Mouse (Mus musculus) midbrain, postnatal 0 days (tissue): ENCODE data around the gene Hist1h2bj. TPM values are rescaled to one million over a fixed set of nuclear protein-coding genes. Genes with fewer than 3 reads are reported as not detected.
"Not testable (repeated sequence)": the region's sequence is repeated elsewhere in the genome, so short reads cannot be mapped to it uniquely, and the experiment has no call there.

Source experiments
- ATAC-seq: fragments of 200-750 bp; cut with Nextera tagmentation; 2 replicates; pipeline ENCODE4 v1.8.0; 2017; ENCODE audit warnings: moderate number of reproducible peaks, mild to moderate bottlenecking, moderate TSS enrichment, moderate library complexity; ENCODE audit not compliant: low FRiP score
- DNase-seq: peaks from one replicate; pipeline ENCODE4 v3.0.0-alpha.2; 2015; ENCODE audit warnings: low spot score
- H3K27ac ChIP-seq: fragments of 300-500 bp; sonication (generic); 2 replicates; pipeline ENCODE4 v1.5.1; 2014; ENCODE audit warnings: low read depth, mild to moderate bottlenecking, low read length, mixed read lengths
- H3K27me3 ChIP-seq: fragments of 300-500 bp; sonication (generic); 2 replicates; pipeline ENCODE4 v1.6.1; 2014; ENCODE audit warnings: low read length, control low read depth, mixed read lengths; ENCODE audit not compliant: insufficient read depth
- H3K36me3 ChIP-seq: fragments of 300-500 bp; sonication (generic); 2 replicates; pipeline ENCODE4 v1.6.1; 2014; ENCODE audit warnings: low read length, control low read depth, mixed read lengths; ENCODE audit not compliant: insufficient read depth
- H3K4me1 ChIP-seq: fragments of 300-500 bp; sonication (generic); 2 replicates; pipeline ENCODE4 v1.6.1; 2014; ENCODE audit warnings: mild to moderate bottlenecking, control low read depth, antibody characterized with exemption, low read length, mixed read lengths; ENCODE audit not compliant: insufficient read depth
- H3K4me2 ChIP-seq: fragments of 300-500 bp; sonication (generic); 2 replicates; pipeline ENCODE4 v1.6.1; 2014; ENCODE audit warnings: low read depth, mild to moderate bottlenecking, low read length, mixed read lengths; ENCODE audit not compliant: poor library complexity, severe bottlenecking
- H3K4me3 ChIP-seq: fragments of 300-500 bp; sonication (generic); 2 replicates; pipeline ENCODE4 v1.5.1; 2014; ENCODE audit warnings: low read depth, mild to moderate bottlenecking, low read length, moderate library complexity
- H3K9ac ChIP-seq: fragments of 300-500 bp; sonication (generic); replicated peaks from 2 replicates; pipeline ENCODE4 v1.6.1; 2014; ENCODE audit warnings: mild to moderate bottlenecking, low read length, moderate library complexity, mixed read lengths; ENCODE audit not compliant: poor library complexity, severe bottlenecking
- H3K9me3 ChIP-seq: fragments of 300-500 bp; sonication (generic); 2 replicates; pipeline ENCODE4 v1.6.1; 2016; ENCODE audit warnings: low read length, control low read depth
- CTCF ChIP-seq: IDR thresholded peaks from 2 replicates; pipeline ENCODE4 v1.5.1; 2016; ENCODE audit warnings: antibody characterized with exemption, mild to moderate bottlenecking
- WGBS: fragments of 180-500 bp; shearing (Covaris S2); extraction: QIAGEN DNeasy Blood & Tissue Kit; methylation state at CpG from one replicate; pipeline ENCODE4 v1.1.7; 2014; 5-methylcytosine and 5-hydroxymethylcytosine counted together
- polyA plus RNA-seq: library from polyadenylated mRNA; unstranded; fragments of >200 nt; fragmentation: Nextera tagmentation; extraction: Ambion mirVana; gene quantifications from 2 replicates; pipeline ENCODE4 v1.2.1, GENCODE M21; 2015
- total RNA-seq: library from RNA; depleted of rRNA; stranded (reverse); fragments of >200 nt; gene quantifications from 2 replicates; pipeline ENCODE4 v1.2.3, GENCODE M21; 2014

The Hist1h2bj gene
- total and polyA plus RNA-seq, 2 experiments from 2014 or later: 3.2 to 335 TPM

DNA sequence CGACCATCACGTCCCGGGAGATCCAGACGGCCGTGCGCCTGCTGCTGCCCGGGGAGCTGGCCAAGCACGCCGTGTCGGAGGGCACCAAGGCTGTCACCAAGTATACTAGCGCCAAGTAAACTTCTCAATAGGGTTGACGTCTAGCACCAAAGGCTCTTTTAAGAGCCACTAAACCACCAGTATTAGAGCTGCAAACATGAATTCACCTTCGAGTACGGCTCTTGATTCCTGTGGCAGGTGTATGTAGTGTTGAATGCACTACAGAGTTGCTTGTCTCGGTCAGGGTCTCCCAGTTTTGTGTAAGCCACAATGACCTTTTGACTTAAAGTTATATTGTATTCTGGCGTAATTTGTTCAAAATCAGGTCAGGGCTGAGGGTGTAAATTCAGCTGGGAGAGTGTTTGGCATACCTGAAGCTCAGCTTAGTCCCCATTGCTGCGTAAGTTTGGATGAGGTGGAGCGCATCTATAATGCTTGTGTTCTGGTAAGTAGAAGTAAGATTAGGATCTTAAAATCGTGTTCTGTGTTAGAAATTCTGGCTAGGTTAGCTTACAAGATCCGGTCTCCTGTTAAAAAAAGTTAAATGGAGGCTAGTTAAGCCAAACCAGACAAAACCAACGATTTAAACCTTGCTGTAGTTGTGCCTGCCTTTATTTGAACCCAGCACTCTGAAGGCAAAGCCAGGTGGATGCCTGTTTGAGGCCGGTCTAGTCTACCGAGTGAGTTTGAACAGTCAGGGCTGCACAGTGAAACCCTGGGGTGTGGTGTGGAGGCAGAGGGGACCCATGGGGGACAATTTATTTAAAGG lies 6.7 kb upstream of the Hist1h2bj start:
- peak; percentile 22 for ATAC-seq
- H3K27me3 ChIP-seq: no peaks in the 10 kb centered on the region
- no peak overlapping the region for H3K9ac ChIP-seq
- WGBS: 2% methylated on average over 16 of the region's 23 CpGs
- H3K4me2 ChIP-seq: peak overlapping the region; percentile 57
- no peak for TF ChIP-seq CTCF
- peaks cover 11% of the 10 kb centered on the region for H3K4me1 ChIP-seq
- H3K4me3 ChIP-seq: peak overlapping the region; percentile 35
- DNase-seq: no peak
- H3K9me3 ChIP-seq: no peaks in the 10 kb centered on the region
- H3K27ac ChIP-seq: no peak overlapping the region
- H3K36me3 ChIP-seq: no peaks in the 10 kb centered on the region

GRCm38 (mm10) chr13:22036986-22037385 lies 6.0 kb upstream of the Hist1h2bj start:
- no peak for ATAC-seq
- H3K9me3 ChIP-seq: no peaks in the 10 kb centered on the region
- no peak overlapping the region for H3K27ac ChIP-seq
- 58% methylated on average over 3 of the region's 3 CpGs for WGBS
- no peak overlapping the region for H3K4me3 ChIP-seq
- H3K4me1 ChIP-seq: peaks cover 11% of the 10 kb centered on the region
- no peak for DNase-seq
- no peak overlapping the region for H3K4me2 ChIP-seq
- H3K9ac ChIP-seq: no peak overlapping the region
- no peaks in the 10 kb centered on the region for H3K36me3 ChIP-seq
- H3K27me3 ChIP-seq: no peaks in the 10 kb centered on the region
- TF ChIP-seq CTCF: no peak

- 83% methylated on average over 2 of the region's 2 CpGs for WGBS
- H3K4me2 ChIP-seq: no peak overlapping the region
- no peaks in the 10 kb centered on the region for H3K27me3 ChIP-seq
- no peak overlapping the region for H3K4me3 ChIP-seq
- no peak overlapping the region for H3K9ac ChIP-seq
- TF ChIP-seq CTCF: no peak
- DNase-seq: no peak
- H3K4me1 ChIP-seq: peaks cover 14% of the 10 kb centered on the region
- no peak overlapping the region for H3K27ac ChIP-seq
- no peaks in the 10 kb centered on the region for H3K9me3 ChIP-seq
- H3K36me3 ChIP-seq: no peaks in the 10 kb centered on the region
- ATAC-seq: no peak
Observed at GRCm38 (mm10) chr13:22037415-22037814, 5.6 kb upstream of the Hist1h2bj start.

DNA sequence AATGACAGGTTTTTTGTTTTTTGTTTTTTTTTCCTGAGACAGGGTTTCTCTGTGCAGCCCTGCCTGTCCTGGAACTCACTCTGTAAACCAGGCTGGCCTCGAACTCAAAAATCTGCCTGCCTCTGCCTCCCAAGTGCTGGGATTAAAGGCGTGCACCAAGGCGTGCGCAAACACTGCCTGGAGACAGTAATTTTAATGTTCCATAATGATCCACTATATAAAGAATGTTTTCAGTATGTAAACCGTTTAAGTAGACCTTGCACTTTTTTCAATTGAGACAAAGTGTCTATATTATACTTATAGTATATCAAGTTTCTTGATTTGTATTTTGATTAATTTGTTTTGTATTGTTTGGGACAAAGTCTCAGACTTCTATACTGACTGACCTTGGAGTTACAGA lies 3.6 kb upstream of the Hist1h2bj start:
- Histone ChIP-seq H3K27me3 (no peaks in the 10 kb centered on the region), H3K27ac (no peak overlapping the region), H3K4me3 (no peak overlapping the region), H3K9ac (no peak overlapping the region), H3K4me1 (peaks cover 14% of the 10 kb centered on the region), H3K4me2 (no peak overlapping the region), H3K9me3 (no peaks in the 10 kb centered on the region), H3K36me3 (no peaks in the 10 kb centered on the region)
- TF ChIP-seq CTCF: no peak
- ATAC-seq (no peak), DNase-seq (no peak)
- WGBS: 65% methylated on average over 5 of the region's 5 CpGs

GRCm38 (mm10) chr13:22039951-22040463 lies 3.0 kb upstream of the Hist1h2bj start:
- H3K4me2 ChIP-seq: peak overlapping the region; percentile 59
- H3K9me3 ChIP-seq: no peaks in the 10 kb centered on the region
- H3K27me3 ChIP-seq: no peaks in the 10 kb centered on the region
- ATAC-seq: no peak
- no peaks in the 10 kb centered on the region for H3K36me3 ChIP-seq
- 8% methylated on average over 2 of the region's 2 CpGs for WGBS
- H3K9ac ChIP-seq: no peak overlapping the region
- peaks cover 14% of the 10 kb centered on the region for H3K4me1 ChIP-seq
- 0 out of 2 replicates have a peak overlapping the region, but pooled peaks have one; percentile 36 for H3K4me3 ChIP-seq
- DNase-seq: no peak
- no peak for TF ChIP-seq CTCF
- H3K27ac ChIP-seq: no peak overlapping the region

GRCm38 (mm10) chr13:22040464-22041141 lies 2.4 kb upstream of the Hist1h2bj start:
- ATAC-seq (0 out of 2 replicates have a peak, but pooled peaks have one; percentile 2), DNase-seq (peak; percentile 27)
- Histone ChIP-seq H3K36me3 (no peaks in the 10 kb centered on the region), H3K9me3 (no peaks in the 10 kb centered on the region), H3K4me1 (peaks cover 14% of the 10 kb centered on the region), H3K4me2 (peak overlapping the region; percentile 59), H3K27ac (0 out of 2 replicates have a peak overlapping the region, but pooled peaks have one; percentile 47), H3K27me3 (no peaks in the 10 kb centered on the region), H3K9ac (no peak overlapping the region), H3K4me3 (peak overlapping the region; percentile 36)
- WGBS: 2% methylated on average over 17 of the region's 24 CpGs
- TF ChIP-seq CTCF: no peak

DNA sequence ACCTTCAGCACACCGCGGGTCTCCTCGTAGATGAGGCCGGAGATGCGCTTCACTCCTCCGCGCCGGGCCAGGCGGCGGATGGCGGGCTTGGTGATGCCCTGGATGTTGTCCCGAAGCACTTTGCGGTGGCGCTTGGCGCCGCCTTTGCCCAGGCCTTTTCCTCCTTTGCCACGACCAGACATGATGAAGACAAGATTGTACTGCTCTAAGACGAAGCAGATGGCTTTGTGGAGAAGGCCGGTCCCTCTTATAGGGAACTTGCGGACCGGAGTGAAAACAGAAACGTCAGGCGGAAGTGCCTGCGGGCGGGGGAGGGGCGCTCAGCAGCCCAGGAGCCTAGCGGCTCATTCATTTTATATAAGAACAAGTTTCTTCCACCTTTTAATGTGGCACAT lies 1.9 kb upstream of the Hist1h2bj start, which contains the start of gene Hist1h4i:
Gene Hist1h4i, minus strand, starts transcription at position 221 of the 395 bp plus-strand sequence.
- not testable (repeated sequence) for H3K36me3 ChIP-seq, H3K27me3 ChIP-seq, H3K9me3 ChIP-seq, H3K9ac ChIP-seq
- ATAC-seq (peak; percentile 52), DNase-seq (peak; percentile 96)
- Histone ChIP-seq H3K4me1 (peaks cover 13% of the 10 kb centered on the region), H3K4me2 (peak within 1 kb of the TSS; percentile 59), H3K27ac (0 out of 2 replicates have a peak within 1 kb of the TSS, but pooled peaks have one; percentile 47), H3K4me3 (peak within 1 kb of the TSS; percentile 36)
- WGBS: under 1% methylated on average over 21 of the region's 27 CpGs
